Mouse (Mus musculus): ENCODE data around the gene Borcs7. TPM values are rescaled to one million over a fixed set of nuclear protein-coding genes. Genes with fewer than 3 reads are reported as not detected.

The Borcs7 gene
- polyA plus RNA-seq, 1 experiment = 4.2 TPM

DNA sequence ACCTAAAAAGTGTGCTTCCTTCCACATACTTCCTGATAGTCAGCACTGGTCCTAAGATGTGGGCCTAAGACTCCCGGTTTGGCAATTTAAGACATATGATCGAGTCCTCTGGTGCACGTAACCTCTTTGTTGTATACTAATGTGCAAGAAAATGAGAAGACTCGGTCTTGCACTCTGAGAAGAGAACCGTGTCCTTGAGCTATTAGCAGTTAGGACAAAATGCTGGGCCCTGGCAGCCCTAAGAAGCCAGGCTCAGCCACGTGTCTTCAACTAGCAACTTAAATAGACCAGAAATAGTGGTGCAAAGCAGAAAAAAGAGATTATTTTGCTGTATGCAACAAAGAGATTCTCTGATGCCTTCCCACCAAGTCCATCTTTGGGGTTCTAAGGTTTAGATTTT lies 26.9 kb upstream of the Borcs7 start:
- no peaks in the 10 kb centered on the region for H3K27me3 ChIP-seq (ENCODE audit: control insufficient read depth, insufficient read depth, low read length)
- no peaks in the 10 kb centered on the region for H3K36me3 ChIP-seq (ENCODE audit: control insufficient read depth, insufficient read depth, low read length)
- H3K4me3 ChIP-seq (ENCODE audit: control insufficient read depth, low read depth, low read length) = no peak overlapping the region
- H3K27ac ChIP-seq (ENCODE audit: control insufficient read depth, insufficient read depth, low read depth, low read length) = no peak overlapping the region
- no peak for TF ChIP-seq CTCF (IDR thresholded peaks at IDR 0.05; ENCODE audit: control insufficient read depth, insufficient read depth, insufficient replicate concordance, low read depth, low read length)
- no peak for TF ChIP-seq POLR2A (IDR thresholded peaks at IDR 0.05; ENCODE audit: control insufficient read depth, low read depth, low read length)
- H3K4me1 ChIP-seq (ENCODE audit: control insufficient read depth, insufficient read depth, low read length) = peaks cover 5% of the 10 kb centered on the region

DNA sequence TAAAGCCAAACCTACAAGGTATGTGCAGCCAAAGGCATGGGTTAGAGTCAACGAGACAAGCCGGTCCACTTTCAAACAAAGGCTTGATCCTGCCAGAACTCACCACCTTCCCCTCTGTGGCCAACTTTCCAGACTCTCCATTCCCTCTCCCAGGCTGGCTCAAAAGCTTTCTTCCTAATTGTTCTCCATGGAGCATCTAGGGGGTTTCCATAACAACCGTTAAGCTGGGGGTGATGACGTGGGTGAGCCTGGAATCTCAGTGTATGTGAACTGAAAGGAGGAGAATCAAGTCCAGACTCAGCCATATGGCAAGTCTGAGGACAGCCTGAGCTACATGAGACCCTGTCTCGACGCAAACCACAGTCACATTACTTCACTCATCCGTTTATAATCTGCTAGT lies 24.2 kb upstream of the Borcs7 start:
- Histone ChIP-seq H3K27ac (ENCODE audit: control insufficient read depth, insufficient read depth, low read depth, low read length) (no peak overlapping the region), H3K36me3 (ENCODE audit: control insufficient read depth, insufficient read depth, low read length) (no peaks in the 10 kb centered on the region), H3K27me3 (ENCODE audit: control insufficient read depth, insufficient read depth, low read length) (no peaks in the 10 kb centered on the region), H3K4me3 (ENCODE audit: control insufficient read depth, low read depth, low read length) (peak overlapping the region; percentile 44), H3K4me1 (ENCODE audit: control insufficient read depth, insufficient read depth, low read length) (peaks cover 5% of the 10 kb centered on the region)
- no peak for TF ChIP-seq CTCF (IDR thresholded peaks at IDR 0.05; ENCODE audit: control insufficient read depth, insufficient read depth, insufficient replicate concordance, low read depth, low read length)
- TF ChIP-seq POLR2A (IDR thresholded peaks at IDR 0.05; ENCODE audit: control insufficient read depth, low read depth, low read length) = no peak

DNA sequence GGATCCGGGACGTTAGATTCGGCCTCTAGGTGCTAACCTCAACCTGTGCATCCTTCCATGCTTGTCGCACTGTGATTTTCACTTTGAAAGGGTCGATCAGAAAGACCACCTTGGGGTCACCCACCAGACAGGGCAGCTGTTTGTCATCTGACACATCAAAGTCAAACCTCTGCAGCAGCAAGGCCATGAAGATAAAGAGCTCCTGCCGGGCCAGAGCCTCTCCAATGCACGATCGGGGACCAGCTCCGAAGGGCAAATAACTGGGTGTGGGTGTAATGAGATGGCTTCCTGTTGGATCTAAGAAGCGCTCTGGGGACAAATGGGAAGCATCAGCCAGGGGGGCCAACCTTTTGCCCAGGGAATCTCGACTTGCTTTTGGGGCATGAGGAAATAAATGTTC lies 22.4 kb upstream of the Borcs7 start:
- no peak overlapping the region for H3K4me3 ChIP-seq (ENCODE audit: control insufficient read depth, low read depth, low read length)
- no peaks in the 10 kb centered on the region for H3K27me3 ChIP-seq (ENCODE audit: control insufficient read depth, insufficient read depth, low read length)
- TF ChIP-seq CTCF (IDR thresholded peaks at IDR 0.05; ENCODE audit: control insufficient read depth, insufficient read depth, insufficient replicate concordance, low read depth, low read length) (no peak), POLR2A (IDR thresholded peaks at IDR 0.05; ENCODE audit: control insufficient read depth, low read depth, low read length) (no peak)
- H3K36me3 ChIP-seq (ENCODE audit: control insufficient read depth, insufficient read depth, low read length) = no peaks in the 10 kb centered on the region
- H3K4me1 ChIP-seq (ENCODE audit: control insufficient read depth, insufficient read depth, low read length) = peaks cover 5% of the 10 kb centered on the region
- no peak overlapping the region for H3K27ac ChIP-seq (ENCODE audit: control insufficient read depth, insufficient read depth, low read depth, low read length)

DNA sequence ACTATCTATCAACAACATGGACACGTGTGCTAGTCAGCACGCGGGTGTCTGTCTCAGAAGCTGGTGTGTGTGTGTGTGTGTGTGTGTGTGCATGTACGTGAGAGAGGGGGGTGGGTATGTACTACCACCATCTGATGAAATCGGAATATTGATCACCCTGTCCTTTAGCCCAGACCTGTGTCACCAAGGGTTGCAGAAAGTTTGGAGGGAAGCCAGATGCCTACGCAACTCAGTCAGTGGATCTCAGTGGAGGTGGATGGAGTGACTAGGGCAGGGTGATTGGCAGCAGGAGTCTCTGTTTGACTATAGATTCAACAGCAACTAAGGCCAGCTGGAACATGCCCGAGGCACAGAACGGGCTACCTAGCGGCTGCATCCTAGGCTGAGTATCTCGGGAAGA lies 21.4 kb upstream of the Borcs7 start:
- Histone ChIP-seq H3K27ac (ENCODE audit: control insufficient read depth, insufficient read depth, low read depth, low read length) (no peak overlapping the region), H3K27me3 (ENCODE audit: control insufficient read depth, insufficient read depth, low read length) (no peaks in the 10 kb centered on the region), H3K4me3 (ENCODE audit: control insufficient read depth, low read depth, low read length) (no peak overlapping the region), H3K36me3 (ENCODE audit: control insufficient read depth, insufficient read depth, low read length) (no peaks in the 10 kb centered on the region), H3K4me1 (ENCODE audit: control insufficient read depth, insufficient read depth, low read length) (peaks cover 5% of the 10 kb centered on the region)
- TF ChIP-seq CTCF (IDR thresholded peaks at IDR 0.05; ENCODE audit: control insufficient read depth, insufficient read depth, insufficient replicate concordance, low read depth, low read length) = no peak

DNA sequence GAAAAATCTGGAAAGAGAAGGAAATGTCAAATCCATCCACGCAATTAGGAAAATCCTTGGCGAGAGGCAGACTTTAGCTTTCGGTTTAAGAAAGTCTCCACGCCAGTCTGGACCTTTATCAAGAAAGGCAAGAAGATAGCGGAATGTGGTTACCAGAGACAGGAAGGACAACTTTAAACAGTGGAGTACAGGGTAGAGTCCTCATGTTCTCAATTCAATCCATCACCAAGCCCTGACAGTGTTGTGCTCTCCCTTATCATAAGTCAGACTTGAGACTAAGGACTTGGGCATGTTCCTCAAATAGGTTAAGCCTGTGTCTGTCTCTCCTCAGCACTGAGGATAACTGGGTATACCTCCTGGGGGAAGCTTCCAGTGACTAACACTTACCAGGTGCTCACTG lies 19.9 kb upstream of the Borcs7 start:
- Histone ChIP-seq H3K27ac (ENCODE audit: control insufficient read depth, insufficient read depth, low read depth, low read length) (no peak overlapping the region), H3K36me3 (ENCODE audit: control insufficient read depth, insufficient read depth, low read length) (no peaks in the 10 kb centered on the region), H3K4me1 (ENCODE audit: control insufficient read depth, insufficient read depth, low read length) (peaks cover 5% of the 10 kb centered on the region), H3K27me3 (ENCODE audit: control insufficient read depth, insufficient read depth, low read length) (no peaks in the 10 kb centered on the region), H3K4me3 (ENCODE audit: control insufficient read depth, low read depth, low read length) (no peak overlapping the region)
- no peak for TF ChIP-seq POLR2A (IDR thresholded peaks at IDR 0.05; ENCODE audit: control insufficient read depth, low read depth, low read length)
- no peak for TF ChIP-seq CTCF (IDR thresholded peaks at IDR 0.05; ENCODE audit: control insufficient read depth, insufficient read depth, insufficient replicate concordance, low read depth, low read length)

DNA sequence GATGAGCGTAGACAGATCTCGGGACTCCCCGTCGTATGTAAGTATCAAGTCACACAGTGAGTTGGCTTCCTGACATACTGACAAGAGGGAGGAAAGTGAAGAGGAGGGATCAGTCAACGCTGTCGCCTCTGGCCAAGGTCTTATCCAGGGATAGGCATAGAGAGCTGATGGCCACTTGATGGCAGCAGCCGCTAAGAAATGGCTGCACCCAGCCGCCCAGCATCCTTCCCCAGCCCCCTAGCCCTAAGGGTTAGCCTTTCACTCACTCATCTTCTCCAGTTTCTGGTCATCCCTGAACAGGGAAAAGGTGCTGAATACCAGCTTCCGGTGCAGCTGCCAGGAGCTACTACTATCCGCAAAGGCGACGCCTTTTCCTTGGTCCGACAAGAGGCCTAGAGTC lies 19.0 kb upstream of the Borcs7 start:
- no peak for TF ChIP-seq POLR2A (IDR thresholded peaks at IDR 0.05; ENCODE audit: control insufficient read depth, low read depth, low read length)
- TF ChIP-seq CTCF (IDR thresholded peaks at IDR 0.05; ENCODE audit: control insufficient read depth, insufficient read depth, insufficient replicate concordance, low read depth, low read length) = peak; percentile 63; the same call in 1 of the 2 replicates
- Histone ChIP-seq H3K36me3 (ENCODE audit: control insufficient read depth, insufficient read depth, low read length) (no peaks in the 10 kb centered on the region), H3K4me3 (ENCODE audit: control insufficient read depth, low read depth, low read length) (no peak overlapping the region), H3K27ac (ENCODE audit: control insufficient read depth, insufficient read depth, low read depth, low read length) (no peak overlapping the region), H3K4me1 (ENCODE audit: control insufficient read depth, insufficient read depth, low read length) (0 out of 2 replicates have a peak, but pooled peaks cover 2% of the 10 kb centered on the region), H3K27me3 (ENCODE audit: control insufficient read depth, insufficient read depth, low read length) (no peaks in the 10 kb centered on the region)

DNA sequence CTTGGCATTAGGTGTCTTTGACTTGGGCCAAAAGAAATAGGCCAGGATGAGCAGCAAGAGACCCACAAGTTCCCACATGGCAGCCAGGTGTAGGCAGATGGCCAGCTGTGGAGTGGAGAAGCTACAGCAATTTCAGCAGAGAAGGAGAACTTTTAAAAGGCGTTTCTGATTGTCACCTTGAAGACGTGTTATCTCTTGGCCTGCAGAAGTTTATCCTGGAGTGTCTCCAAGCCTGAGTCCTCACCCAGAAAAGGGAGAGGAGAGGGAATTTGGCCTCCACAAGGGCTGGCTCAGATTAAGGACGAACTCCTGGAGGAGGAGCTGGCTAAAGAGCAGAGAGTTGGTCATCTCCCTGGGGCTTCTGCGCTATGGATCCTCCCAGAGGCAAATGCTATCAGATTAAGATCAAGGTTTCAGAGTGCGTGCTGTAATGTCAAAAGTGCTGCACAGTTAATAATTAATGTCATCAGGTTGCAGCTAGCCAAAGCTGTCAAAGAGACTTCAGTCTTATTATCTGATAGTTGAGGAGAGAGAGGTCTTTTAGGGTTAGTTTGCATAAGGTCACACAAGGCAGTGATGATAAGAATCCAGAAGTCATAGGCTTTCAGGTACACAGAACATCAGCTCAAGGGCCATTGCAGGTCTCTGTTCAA lies 16.8 kb upstream of the Borcs7 start, which contains the start of gene Cyp17a1:
Cyp17a1 (minus strand) TSS at position 407 of the 653 bp plus-strand sequence.
- no peak for TF ChIP-seq POLR2A (IDR thresholded peaks at IDR 0.05; ENCODE audit: control insufficient read depth, low read depth, low read length)
- TF ChIP-seq CTCF (IDR thresholded peaks at IDR 0.05; ENCODE audit: control insufficient read depth, insufficient read depth, insufficient replicate concordance, low read depth, low read length) = no peak
- Histone ChIP-seq H3K27ac (ENCODE audit: control insufficient read depth, insufficient read depth, low read depth, low read length) (peak within 1 kb of the TSS; percentile 3), H3K27me3 (ENCODE audit: control insufficient read depth, insufficient read depth, low read length) (no peaks in the 10 kb centered on the region), H3K4me3 (ENCODE audit: control insufficient read depth, low read depth, low read length) (no peak within 1 kb of the TSS), H3K36me3 (ENCODE audit: control insufficient read depth, insufficient read depth, low read length) (no peaks in the 10 kb centered on the region), H3K4me1 (ENCODE audit: control insufficient read depth, insufficient read depth, low read length) (no peaks in the 10 kb centered on the region)
